Mouse (Mus musculus) heart, adult 9 months (tissue): ENCODE measurements around the gene Tgfbr1.
A peak's percentile ranks its signal among the peaks of the same experiment; 100 is the strongest.

Source experiments
- DNase-seq, 2 experiments: peaks; one replicate each; pipeline ENCODE4 v3.0.0; 2022; ENCODE audit warnings: low spot score in 2 of 2

Tgfbr1 gene

GRCm38 (mm10) chr4:47352803-47353388 is at the start of gene Tgfbr1:
Gene Tgfbr1 (plus strand): TSS chr4:47353222.
- DNase-seq: peak; percentile 98 to 99

- peak in 1 of 2 experiments; percentile 58 for DNase-seq
Observed at GRCm38 (mm10) chr4:47303340-47303998, 49.6 kb upstream of the Tgfbr1 start.

DNA sequence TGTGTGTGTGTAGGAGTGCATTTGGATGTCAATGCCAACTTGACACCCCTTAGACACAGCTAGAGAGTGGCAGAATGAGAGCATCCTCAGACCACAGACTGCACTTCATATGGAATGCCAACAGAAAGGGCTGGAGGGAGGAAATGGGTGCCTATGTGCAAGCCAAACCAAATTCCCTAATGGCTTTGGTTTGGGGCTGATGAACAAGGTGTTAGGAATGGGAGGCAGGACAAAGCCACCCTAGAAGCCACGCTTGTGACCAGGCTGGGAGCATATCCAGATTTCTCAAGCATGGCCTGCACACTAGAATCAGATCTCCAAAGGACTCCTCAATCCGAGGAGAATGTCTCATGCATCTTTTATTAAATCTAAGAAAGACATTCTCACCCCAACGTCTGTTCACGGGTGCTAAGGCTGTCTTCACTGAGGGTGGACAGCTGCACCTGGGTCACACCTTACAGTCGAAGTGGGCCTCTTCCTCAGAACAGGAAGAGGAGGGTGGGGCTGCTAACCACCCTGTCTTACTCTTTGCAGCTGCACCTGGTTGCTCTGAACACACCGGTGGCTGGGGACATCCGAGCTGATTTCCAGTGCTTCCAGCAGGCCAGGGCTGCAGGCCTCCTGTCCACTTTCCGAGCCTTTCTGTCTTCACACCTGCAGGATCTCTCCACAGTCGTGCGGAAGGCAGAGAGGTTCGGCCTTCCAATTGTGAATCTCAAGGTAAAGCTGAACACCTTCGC is 43.0 kb upstream of the Tgfbr1 start:
- DNase-seq: no peak

DNA sequence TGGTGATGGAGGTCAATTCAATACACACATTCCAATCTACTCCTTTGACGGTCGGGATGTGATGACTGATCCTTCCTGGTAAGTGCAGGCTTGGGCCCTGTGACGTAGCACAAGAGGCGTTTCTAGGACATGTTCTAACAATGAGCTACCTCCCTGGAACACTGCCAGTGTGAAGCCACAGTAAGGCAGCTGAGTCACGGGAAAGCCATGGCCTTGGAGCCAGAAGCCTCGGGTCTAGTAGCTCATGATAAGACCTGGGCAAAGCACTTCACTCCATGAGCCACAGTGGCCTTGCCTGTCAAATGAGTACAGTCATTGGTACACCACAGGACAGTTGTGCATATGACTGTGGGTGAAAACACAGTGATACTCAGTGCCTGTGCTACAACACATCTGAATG is 42.2 kb upstream of the Tgfbr1 start:
- peak; percentile 37 to 62 for DNase-seq

DNA sequence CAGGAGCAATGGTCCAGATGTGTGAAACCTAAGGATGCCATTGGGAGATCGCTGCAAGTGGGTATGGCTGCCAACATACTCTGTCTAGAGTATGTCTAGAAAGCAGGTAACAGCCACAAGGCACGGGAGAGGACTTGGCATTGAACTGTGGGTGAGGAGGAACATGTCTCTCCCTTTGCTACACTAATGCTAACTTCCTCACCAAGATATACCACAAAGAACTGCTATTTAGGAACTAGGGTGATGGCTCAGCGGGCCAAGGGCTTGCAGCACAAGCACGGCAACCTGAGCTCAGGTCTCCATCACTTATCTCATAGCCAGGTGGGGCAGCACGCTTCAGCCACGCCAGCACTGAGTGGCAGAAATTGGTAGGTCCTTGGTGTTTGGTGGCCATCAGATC is 41.6 kb upstream of the Tgfbr1 start:
- DNase-seq: no peak

GRCm38 (mm10) chr4:47311929-47312328 is 41.1 kb upstream of the Tgfbr1 start:
- DNase-seq: no peak

- DNase-seq: no peak
Observed at GRCm38 (mm10) chr4:47312676-47313075, 40.3 kb upstream of the Tgfbr1 start.

- no peak for DNase-seq
Observed at GRCm38 (mm10) chr4:47313710-47314410, 39.2 kb upstream of the Tgfbr1 start.

GRCm38 (mm10) chr4:47315458-47315857 is 37.6 kb upstream of the Tgfbr1 start:
- peak; percentile 41 to 52 for DNase-seq

DNA sequence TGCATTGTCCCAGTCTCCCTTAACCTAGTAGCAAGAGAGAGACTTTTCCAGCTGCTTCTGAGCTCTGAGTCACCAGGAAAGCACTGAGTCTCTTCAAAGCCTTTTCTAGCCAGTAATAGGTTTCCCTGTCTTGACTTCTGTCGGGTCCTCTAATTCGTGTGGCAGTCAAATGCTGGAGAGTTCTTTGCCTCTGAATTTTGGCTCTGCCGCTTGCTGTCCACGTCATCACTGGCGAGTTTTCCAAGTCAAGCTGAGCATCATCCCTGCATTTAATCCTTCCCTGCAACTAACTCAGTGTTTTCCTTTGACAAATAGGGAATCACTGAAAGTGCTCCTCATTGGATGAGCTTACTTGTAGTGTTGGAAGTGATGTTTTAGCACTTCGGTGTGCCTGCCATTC is 36.6 kb upstream of the Tgfbr1 start:
- DNase-seq: peak in 1 of 2 experiments; percentile 44

DNA sequence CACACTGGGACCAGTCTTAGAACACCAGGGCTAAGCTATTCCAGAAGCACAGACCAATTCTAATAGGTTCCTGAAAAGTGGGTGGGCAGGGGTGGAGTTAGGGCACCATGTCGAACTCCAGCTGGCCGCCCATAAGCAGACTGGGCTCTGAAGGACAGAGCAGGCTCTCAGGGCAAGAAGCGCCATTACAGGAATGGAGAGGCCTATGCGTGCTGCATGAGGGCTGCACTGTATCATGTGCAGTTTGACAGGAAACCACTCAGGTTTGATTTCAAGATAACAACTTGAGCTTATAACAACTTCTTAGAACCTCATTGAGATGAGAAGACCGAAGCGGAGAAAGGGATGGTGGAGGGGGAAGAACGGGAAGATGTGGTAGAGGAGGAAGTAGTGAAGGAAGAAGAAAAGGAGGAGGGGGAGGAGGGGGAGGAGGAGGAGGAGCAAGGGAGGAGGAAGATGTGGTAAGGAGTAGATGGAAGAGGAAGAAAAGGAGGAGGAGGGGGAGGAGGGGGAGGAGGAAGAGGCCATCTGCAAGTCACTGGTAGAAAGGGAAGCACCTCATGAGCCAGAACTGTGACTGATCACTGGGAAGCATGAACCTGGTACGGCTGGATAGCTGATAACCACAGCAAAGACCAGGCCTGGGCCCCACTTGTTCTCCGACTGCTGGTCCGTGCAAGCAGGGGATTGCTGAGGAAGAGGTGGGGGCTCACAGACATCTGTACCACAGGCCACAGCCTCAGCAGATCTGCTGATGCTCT is 33.3 kb upstream of the Tgfbr1 start:
- no peak for DNase-seq

- DNase-seq: no peak
Observed at GRCm38 (mm10) chr4:47322315-47322714, 30.7 kb upstream of the Tgfbr1 start.

GRCm38 (mm10) chr4:47324206-47324605 is 28.8 kb upstream of the Tgfbr1 start:
- no peak for DNase-seq

DNA sequence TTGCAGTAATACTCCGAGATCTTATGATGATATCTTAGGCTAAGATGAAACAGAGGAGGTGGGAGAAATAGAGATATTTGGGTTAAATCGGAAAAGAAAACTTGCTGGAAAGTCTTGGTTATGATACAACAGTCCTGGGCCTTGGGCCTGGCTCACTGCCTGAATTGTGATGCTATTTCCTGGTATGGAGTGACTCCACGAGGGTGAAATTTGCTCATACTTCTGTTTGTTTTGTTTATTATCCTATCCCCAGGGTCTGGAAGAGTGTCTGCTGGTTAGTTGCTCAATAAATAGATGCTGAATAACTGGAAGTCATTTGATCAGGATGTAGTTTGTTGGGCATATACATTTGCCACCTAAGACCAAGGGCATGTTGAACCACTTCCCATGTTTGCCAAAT is 25.2 kb upstream of the Tgfbr1 start:
- no peak for DNase-seq

- DNase-seq: no peak
Observed at GRCm38 (mm10) chr4:47329285-47329684, 23.7 kb upstream of the Tgfbr1 start.

DNA sequence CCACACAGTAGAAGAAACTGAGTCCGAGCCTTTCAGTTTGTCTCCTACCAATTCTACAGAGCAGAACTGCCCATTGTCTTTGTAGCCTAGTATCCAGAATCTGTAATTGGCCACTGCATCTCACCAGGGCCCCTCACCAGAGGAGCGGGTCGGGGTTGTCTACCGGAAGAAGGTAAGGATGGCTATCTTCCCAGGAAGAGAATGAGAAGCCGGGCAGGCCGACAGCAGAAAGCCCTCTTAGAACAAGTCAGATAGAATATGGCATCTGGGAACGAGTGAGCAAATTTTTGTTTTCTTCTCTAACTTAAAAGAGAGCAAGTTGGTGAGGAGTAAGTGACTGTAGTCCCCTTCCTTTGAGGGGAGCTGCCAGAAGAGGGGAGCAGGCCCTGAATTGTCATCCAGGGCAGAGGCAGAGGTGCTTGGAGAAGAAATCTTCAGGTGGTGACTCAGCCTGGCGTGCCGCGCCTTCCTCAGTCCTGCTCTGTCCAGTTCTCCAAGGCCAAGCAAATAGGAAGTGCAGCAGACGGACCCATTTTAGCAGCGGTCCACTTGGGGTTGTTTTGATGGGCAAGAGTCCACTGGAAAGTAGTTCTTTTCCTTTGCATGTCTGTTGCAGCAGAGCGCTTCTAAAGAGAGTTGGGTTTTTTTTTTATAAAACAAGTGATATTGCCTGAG is 22.5 kb upstream of the Tgfbr1 start:
- DNase-seq: no peak

GRCm38 (mm10) chr4:47332812-47333343 is 20.1 kb upstream of the Tgfbr1 start:
- no peak for DNase-seq

DNA sequence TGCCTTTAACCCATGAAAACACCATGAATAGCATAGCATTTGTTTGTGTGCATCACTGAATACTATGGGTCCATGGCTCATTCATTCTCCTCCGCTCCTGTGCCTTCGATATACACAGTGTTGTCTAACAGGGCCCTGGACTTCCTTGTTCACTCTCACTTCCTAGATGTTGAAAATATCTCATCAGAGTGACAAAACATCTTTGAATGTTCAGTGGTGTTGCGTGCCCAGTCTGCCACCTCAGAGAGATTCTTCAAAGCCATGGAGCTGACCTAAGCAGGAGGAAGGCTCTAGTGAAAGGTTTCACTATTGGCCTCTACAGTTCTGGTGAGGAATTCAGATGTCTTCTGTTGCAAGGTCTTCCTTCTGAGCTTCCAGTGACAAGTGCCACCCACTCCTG is 19.5 kb upstream of the Tgfbr1 start:
- DNase-seq: no peak

GRCm38 (mm10) chr4:47336941-47337600 is 16.0 kb upstream of the Tgfbr1 start:
- DNase-seq: no peak

DNA sequence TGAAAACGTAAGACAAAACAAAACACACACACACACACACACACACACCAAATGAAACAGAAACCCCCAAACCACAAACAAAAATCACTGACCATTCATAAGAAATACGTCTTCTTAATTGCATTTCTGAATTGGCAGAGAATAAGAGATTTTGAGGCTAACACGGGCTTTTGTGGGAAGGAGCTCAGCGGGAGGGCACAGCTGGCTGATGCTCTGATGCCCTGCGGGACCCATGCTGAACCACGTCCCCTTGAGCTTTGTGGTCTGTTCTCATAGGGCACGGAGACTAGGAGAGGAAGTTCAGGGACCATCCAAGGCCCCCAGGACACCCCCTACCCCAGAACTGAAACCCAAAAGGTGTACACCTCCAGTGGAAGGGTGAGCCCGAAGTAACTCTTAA is 10.4 kb upstream of the Tgfbr1 start:
- no peak for DNase-seq
